Mouse (Mus musculus) heart, postnatal 0 days (tissue): Measurements from ENCODE around the gene Palb2. TPM values are rescaled to one million over a fixed set of nuclear protein-coding genes. Genes with fewer than 3 reads are reported as not detected.

Experiments
- ATAC-seq: fragments of 200-750 bp; cut with Nextera tagmentation; 2 replicates; pipeline ENCODE4 v1.8.0; 2017; ENCODE audit warnings: low read depth, moderate number of reproducible peaks, moderate library complexity; ENCODE audit not compliant: insufficient read depth
- DNase-seq: peaks from one replicate; pipeline ENCODE4 v3.0.0-alpha.2; 2016; ENCODE audit warnings: low spot score
- H3K27ac ChIP-seq: fragments of 300-500 bp; sonication (generic); 2 replicates; pipeline ENCODE4 v1.5.1; 2014; ENCODE audit warnings: low read depth, mild to moderate bottlenecking
- H3K27me3 ChIP-seq: fragments of 300-500 bp; sonication (generic); 2 replicates; pipeline ENCODE4 v1.6.1; 2014; ENCODE audit warnings: low read length, mixed read lengths; ENCODE audit not compliant: control insufficient read depth, insufficient read depth
- H3K36me3 ChIP-seq: fragments of 300-500 bp; sonication (generic); replicated peaks from 2 replicates; pipeline ENCODE4 v1.6.1; 2014; ENCODE audit warnings: low read length, mixed read lengths; ENCODE audit not compliant: control insufficient read depth, insufficient read depth
- H3K4me1 ChIP-seq: fragments of 300-500 bp; sonication (generic); 2 replicates; pipeline ENCODE4 v1.6.1; 2014; ENCODE audit warnings: antibody characterized with exemption; ENCODE audit not compliant: control insufficient read depth, insufficient read depth
- H3K4me2 ChIP-seq: fragments of 300-500 bp; sonication (generic); 2 replicates; pipeline ENCODE4 v1.6.1; 2014; ENCODE audit warnings: low read depth, mild to moderate bottlenecking, low read length, moderate library complexity
- H3K4me3 ChIP-seq: fragments of 300-500 bp; sonication (generic); 2 replicates; pipeline ENCODE4 v1.5.1; 2014; ENCODE audit warnings: low read depth, low read length
- H3K9ac ChIP-seq: fragments of 300-500 bp; sonication (generic); replicated peaks from 2 replicates; pipeline ENCODE4 v1.6.1; 2014; ENCODE audit warnings: low read depth, low read length, mixed read lengths
- H3K9me3 ChIP-seq: fragments of 300-500 bp; sonication (generic); replicated peaks from 2 replicates; pipeline ENCODE4 v1.6.1; 2016; ENCODE audit warnings: low read length; ENCODE audit not compliant: control insufficient read depth
- CTCF ChIP-seq: IDR thresholded peaks from 2 replicates; pipeline ENCODE4 v1.5.1; 2016; ENCODE audit warnings: antibody characterized with exemption, control low read depth, low read depth
- EP300 ChIP-seq: IDR thresholded peaks from 2 replicates; pipeline ENCODE4 v1.6.1; 2016; ENCODE audit warnings: antibody characterized with exemption, low read depth
- WGBS: fragments of 180-500 bp; shearing (Covaris S2); extraction: QIAGEN DNeasy Blood & Tissue Kit; methylation state at CpG from one replicate; pipeline ENCODE4 v1.1.7; 2014; 5-methylcytosine and 5-hydroxymethylcytosine counted together
- polyA plus RNA-seq: library from polyadenylated mRNA; unstranded; fragments of >200 nt; fragmentation: Nextera tagmentation; extraction: Ambion mirVana; gene quantifications from 2 replicates; pipeline ENCODE4 v1.2.1, GENCODE M21; 2015
- total RNA-seq: library from RNA; depleted of rRNA; stranded (reverse); fragments of >200 nt; gene quantifications from 2 replicates; pipeline ENCODE4 v1.2.3, GENCODE M21; 2014; ENCODE audit warnings: low replicate concordance; rRNA removed

Gene Palb2
- total RNA-seq, result 0.97 and 6.4 TPM in 2 replicates
- 2.4 and 3.7 TPM in 2 replicates for polyA plus RNA-seq

DNA sequence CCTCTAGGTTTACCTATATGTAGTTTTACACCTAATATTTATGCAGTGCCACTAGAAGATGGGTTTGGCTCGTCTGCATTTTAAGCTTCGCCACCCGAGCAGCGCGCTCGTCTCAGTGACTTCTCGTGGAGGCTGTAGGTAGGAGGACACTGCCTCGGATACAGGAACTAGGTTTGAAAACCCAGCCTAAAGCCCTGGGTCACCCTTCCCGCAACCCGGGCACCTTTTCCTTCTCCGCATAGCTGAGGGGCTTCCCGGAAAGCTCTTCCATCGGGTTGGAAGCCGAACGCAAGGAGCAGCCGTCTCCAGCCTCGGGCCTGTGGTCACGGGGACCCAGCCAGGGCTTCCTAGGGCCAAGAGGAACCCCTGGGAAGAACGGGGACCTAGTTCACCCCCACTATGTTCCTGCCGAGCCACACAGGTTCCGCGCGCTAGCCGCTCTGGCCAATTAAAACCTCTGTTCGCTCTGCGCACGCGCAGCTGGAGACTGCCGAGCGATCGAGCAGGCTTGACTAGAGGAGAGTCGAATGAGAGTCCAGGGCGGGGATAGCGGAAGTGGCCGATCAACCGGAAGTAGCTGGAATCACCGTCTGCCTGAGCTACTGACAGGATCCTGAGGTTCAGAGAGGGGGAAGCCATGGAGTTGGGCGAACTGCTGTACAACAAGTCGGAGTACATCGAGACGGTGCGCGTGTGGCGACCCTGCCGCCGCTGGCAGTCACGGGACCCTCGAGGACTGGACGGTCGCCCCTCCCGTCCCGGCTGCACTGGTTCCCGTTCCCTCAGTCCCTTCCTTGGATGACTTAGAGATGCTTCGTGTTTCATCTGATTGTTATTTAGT, at the start of gene Palb2, which contains the start of gene Dctn5:
Gene Palb2, minus strand, starts transcription at position 489 of the 841 bp plus-strand sequence.
Gene Dctn5, plus strand, starts transcription at position 545 of the 841 bp plus-strand sequence.
- ATAC-seq (peak; percentile 100), DNase-seq (peak; percentile 96)
- Histone ChIP-seq H3K9ac (peak within 1 kb of the TSS; percentile 84), H3K4me1 (0 out of 2 replicates have a peak, but pooled peaks cover 11% of the 10 kb centered on the region), H3K4me3 (peak within 1 kb of the TSS; percentile 87), H3K27ac (peak within 1 kb of the TSS; percentile 76), H3K36me3 (peaks cover 34% of the 10 kb centered on the region), H3K9me3 (no peaks in the 10 kb centered on the region), H3K27me3 (no peaks in the 10 kb centered on the region), H3K4me2 (peak within 1 kb of the TSS; percentile 88)
- WGBS, result 0% methylated on average over 53 of the region's 54 CpGs
- TF ChIP-seq EP300, result no peak
- no peak for TF ChIP-seq CTCF

DNA sequence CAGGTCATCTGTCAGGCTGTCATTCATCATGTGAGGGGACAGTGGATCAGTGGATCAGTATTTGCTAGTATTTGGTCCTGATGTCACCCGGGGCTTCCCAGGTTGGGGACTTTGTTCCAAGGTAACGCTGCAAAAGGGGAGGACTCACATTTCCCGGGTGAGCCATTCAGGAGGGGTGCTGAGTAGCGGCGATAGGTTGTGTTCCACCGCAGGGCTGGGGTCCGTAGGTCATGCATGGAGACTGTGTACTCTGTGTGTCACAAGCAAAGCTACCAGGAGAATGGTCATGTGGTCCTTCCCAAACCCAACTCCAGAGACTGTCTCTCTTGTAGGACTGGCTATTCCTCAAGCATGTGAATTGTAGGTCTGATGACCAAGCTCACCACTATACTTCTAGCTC, 47.9 kb upstream of the Palb2 start:
- H3K4me1 ChIP-seq, result no peaks in the 10 kb centered on the region
- H3K4me2 ChIP-seq, result no peak overlapping the region
- no peaks in the 10 kb centered on the region for H3K27me3 ChIP-seq
- DNase-seq (no peak), ATAC-seq (no peak)
- TF ChIP-seq CTCF (no peak), EP300 (no peak)
- no peak overlapping the region for H3K9ac ChIP-seq
- 83% methylated on average over 7 of the region's 7 CpGs for WGBS
- H3K4me3 ChIP-seq, result no peak overlapping the region
- H3K27ac ChIP-seq, result no peak overlapping the region
- H3K36me3 ChIP-seq, result no peaks in the 10 kb centered on the region
- no peaks in the 10 kb centered on the region for H3K9me3 ChIP-seq

DNA sequence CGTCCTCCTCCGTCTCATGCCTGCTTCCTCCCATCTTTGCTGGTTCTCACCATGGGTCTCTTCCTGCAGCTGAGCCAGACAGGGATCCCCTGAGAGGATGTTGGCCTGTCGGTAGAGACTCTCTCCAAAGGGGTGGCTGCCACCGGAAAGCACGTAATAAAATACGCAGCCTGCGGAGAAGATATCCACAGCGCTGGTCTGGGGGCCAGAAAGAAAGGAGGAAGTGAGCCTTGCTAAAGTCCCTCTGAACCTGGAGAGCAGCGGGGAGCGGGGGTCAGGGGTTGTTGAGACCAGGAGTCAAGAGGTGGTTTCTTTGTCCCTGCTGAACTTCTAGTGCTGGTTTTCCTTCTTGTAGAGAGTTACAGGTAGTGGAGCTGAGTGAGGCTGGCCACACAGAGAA, 38.8 kb upstream of the Palb2 start:
- 68% methylated on average over 10 of the region's 10 CpGs for WGBS
- Histone ChIP-seq H3K9me3 (no peaks in the 10 kb centered on the region), H3K9ac (no peak overlapping the region), H3K27ac (no peak overlapping the region), H3K4me1 (no peaks in the 10 kb centered on the region), H3K27me3 (no peaks in the 10 kb centered on the region), H3K36me3 (peaks cover 40% of the 10 kb centered on the region), H3K4me2 (no peak overlapping the region), H3K4me3 (no peak overlapping the region)
- DNase-seq, result no peak
- TF ChIP-seq CTCF (no peak), EP300 (no peak)
- ATAC-seq, result no peak

DNA sequence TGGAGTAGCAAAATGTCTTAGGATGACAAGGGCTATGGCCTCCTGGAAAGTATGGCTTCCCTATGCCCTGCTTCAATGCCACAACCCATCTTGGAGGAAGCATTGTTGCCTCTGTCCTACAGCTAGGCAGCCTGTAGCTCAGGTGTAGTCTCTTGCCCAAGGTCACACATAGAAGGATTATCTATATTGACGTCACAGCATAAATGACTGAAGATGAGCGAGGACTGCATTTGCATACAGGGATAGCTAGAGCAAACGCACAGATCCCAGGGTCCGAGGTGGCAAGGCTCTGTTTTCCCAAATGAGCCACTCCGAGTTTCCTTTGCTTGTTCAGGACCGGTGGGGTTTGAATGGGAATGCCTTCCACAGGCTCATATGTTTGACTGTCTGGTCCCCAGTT, 37.9 kb upstream of the Palb2 start:
- Histone ChIP-seq H3K36me3 (peaks cover 50% of the 10 kb centered on the region), H3K4me3 (no peak overlapping the region), H3K4me1 (no peaks in the 10 kb centered on the region), H3K9ac (no peak overlapping the region), H3K9me3 (no peaks in the 10 kb centered on the region), H3K27me3 (no peaks in the 10 kb centered on the region), H3K4me2 (no peak overlapping the region), H3K27ac (no peak overlapping the region)
- DNase-seq (no peak), ATAC-seq (no peak)
- TF ChIP-seq CTCF, result no peak
- no peak for TF ChIP-seq EP300
- 83% methylated on average over 6 of the region's 6 CpGs for WGBS

DNA sequence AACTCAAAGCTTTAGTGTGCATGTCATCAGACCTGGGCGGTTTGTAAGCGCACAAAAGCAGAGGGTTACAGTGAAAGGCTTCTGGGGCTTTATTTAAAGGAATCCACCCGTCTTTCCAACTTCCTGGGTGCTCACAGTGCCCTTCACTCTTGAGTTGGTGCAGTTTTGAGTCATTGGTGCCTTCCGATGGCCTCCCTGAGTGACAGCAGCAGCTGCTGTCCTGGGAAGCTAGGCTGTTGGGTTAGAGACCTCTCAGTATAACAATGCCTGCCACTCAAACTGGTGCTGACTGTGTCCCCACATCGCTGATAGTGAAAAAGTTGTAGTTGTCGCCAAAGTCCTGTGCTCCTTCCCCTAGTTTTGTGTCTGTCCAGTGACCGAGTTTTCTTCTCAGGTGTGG, 34.4 kb upstream of the Palb2 start:
- DNase-seq (no peak), ATAC-seq (no peak)
- Histone ChIP-seq H3K9ac (no peak overlapping the region), H3K4me3 (no peak overlapping the region), H3K36me3 (peaks cover 81% of the 10 kb centered on the region), H3K27me3 (no peaks in the 10 kb centered on the region), H3K4me1 (no peaks in the 10 kb centered on the region), H3K4me2 (no peak overlapping the region), H3K9me3 (no peaks in the 10 kb centered on the region), H3K27ac (no peak overlapping the region)
- 88% methylated on average over 7 of the region's 7 CpGs for WGBS
- TF ChIP-seq CTCF (no peak), EP300 (no peak)
